Mouse (Mus musculus): ENCODE results near the gene Rgs7. TPM values are rescaled to one million over a fixed set of nuclear protein-coding genes. Genes with fewer than 3 reads are reported as not detected.

Rgs7 gene
- polyA plus RNA-seq, 1 experiment from 2014 or later: 7.3 TPM

GRCm38 (mm10) chr1:175202902-175203301, 289.4 kb downstream of the Rgs7 start:
- H3K9ac ChIP-seq (replicated peaks): no peak overlapping the region
- H3K27ac ChIP-seq (replicated peaks): no peak overlapping the region
- H3K4me1 ChIP-seq: no peaks in the 10 kb centered on the region
- WGBS: 79% methylated on average over 2 of the region's 2 CpGs
- ATAC-seq (ENCODE audit: low FRiP score, low read depth): no peak
- no peak overlapping the region for H3K4me3 ChIP-seq
- H3K27me3 ChIP-seq: no peaks in the 10 kb centered on the region
- H3K9me3 ChIP-seq: no peaks in the 10 kb centered on the region
- H3K36me3 ChIP-seq: no peaks in the 10 kb centered on the region
- no peak overlapping the region for H3K4me2 ChIP-seq (replicated peaks)

DNA sequence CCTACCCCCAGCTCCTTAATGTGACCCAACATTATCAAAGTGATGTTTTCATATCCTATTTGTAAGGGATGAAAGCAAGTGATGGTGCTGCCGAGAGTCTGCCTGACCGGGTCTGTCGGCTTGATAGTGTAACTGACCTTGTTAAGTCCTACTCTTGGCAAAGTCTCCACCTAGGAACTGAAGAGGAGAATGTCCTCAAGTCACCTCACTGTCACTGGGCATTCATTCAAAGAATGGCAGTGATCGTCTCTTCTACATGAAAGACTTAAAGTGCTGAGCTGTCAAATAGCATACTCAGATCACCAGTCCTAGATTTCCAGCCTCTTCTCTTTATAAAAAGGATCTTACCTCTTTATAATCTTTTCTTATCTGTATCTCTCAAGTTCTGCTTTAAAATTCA, 293.4 kb downstream of the Rgs7 start:
- 87% methylated on average over 4 of the region's 4 CpGs for WGBS
- Histone ChIP-seq H3K4me1 (no peaks in the 10 kb centered on the region), H3K4me2 (replicated peaks) (no peak overlapping the region), H3K9me3 (no peaks in the 10 kb centered on the region), H3K4me3 (no peak overlapping the region), H3K27ac (replicated peaks) (no peak overlapping the region), H3K27me3 (no peaks in the 10 kb centered on the region), H3K36me3 (no peaks in the 10 kb centered on the region), H3K9ac (replicated peaks) (no peak overlapping the region)
- ATAC-seq (ENCODE audit: low FRiP score, low read depth): no peak

GRCm38 (mm10) chr1:175195806-175196205, 296.5 kb downstream of the Rgs7 start:
- Histone ChIP-seq H3K9me3 (no peaks in the 10 kb centered on the region), H3K27ac (replicated peaks) (no peak overlapping the region), H3K4me1 (no peaks in the 10 kb centered on the region), H3K4me2 (replicated peaks) (no peak overlapping the region), H3K36me3 (no peaks in the 10 kb centered on the region), H3K9ac (replicated peaks) (no peak overlapping the region), H3K4me3 (no peak overlapping the region), H3K27me3 (no peaks in the 10 kb centered on the region)
- 87% methylated on average over 4 of the region's 4 CpGs for WGBS
- no peak for ATAC-seq (ENCODE audit: low FRiP score, low read depth)

GRCm38 (mm10) chr1:175188186-175188585, 304.1 kb downstream of the Rgs7 start:
- 72% methylated on average over 5 of the region's 5 CpGs for WGBS
- Histone ChIP-seq H3K9me3 (no peaks in the 10 kb centered on the region), H3K27me3 (no peaks in the 10 kb centered on the region), H3K27ac (replicated peaks) (no peak overlapping the region), H3K36me3 (no peaks in the 10 kb centered on the region), H3K4me1 (no peaks in the 10 kb centered on the region), H3K4me3 (no peak overlapping the region), H3K9ac (replicated peaks) (no peak overlapping the region), H3K4me2 (replicated peaks) (no peak overlapping the region)
- ATAC-seq (ENCODE audit: low FRiP score, low read depth): no peak

DNA sequence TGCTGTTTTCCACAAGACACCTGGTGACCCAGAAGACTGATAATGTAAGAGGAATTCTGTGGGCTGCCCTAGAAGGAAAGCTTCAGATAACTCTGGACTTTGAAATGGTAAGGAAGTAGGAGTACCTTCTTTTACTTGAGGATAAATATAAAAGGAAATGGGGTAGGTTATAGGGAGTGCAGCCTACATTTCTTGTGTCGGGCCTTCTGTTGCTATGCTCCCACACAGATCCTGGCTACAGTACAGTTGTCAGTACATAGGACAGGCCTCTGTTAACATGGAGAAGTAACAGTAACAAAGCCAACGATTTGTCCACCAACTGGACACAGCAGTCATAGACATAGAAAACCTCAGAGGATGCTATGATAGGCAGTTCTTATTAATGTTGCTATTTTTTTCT, 307.1 kb downstream of the Rgs7 start:
- H3K27ac ChIP-seq (replicated peaks): no peak overlapping the region
- H3K9ac ChIP-seq (replicated peaks): no peak overlapping the region
- no peaks in the 10 kb centered on the region for H3K36me3 ChIP-seq
- H3K4me1 ChIP-seq: no peaks in the 10 kb centered on the region
- no peaks in the 10 kb centered on the region for H3K9me3 ChIP-seq
- no peak for ATAC-seq (ENCODE audit: low FRiP score, low read depth)
- no peaks in the 10 kb centered on the region for H3K27me3 ChIP-seq
- H3K4me2 ChIP-seq (replicated peaks): no peak overlapping the region
- 86% methylated on average over 2 of the region's 2 CpGs for WGBS
- no peak overlapping the region for H3K4me3 ChIP-seq

GRCm38 (mm10) chr1:175184736-175185135, 307.6 kb downstream of the Rgs7 start:
- Histone ChIP-seq H3K27me3 (no peaks in the 10 kb centered on the region), H3K9me3 (no peaks in the 10 kb centered on the region), H3K4me3 (no peak overlapping the region), H3K27ac (replicated peaks) (no peak overlapping the region), H3K4me2 (replicated peaks) (no peak overlapping the region), H3K36me3 (no peaks in the 10 kb centered on the region), H3K4me1 (no peaks in the 10 kb centered on the region), H3K9ac (replicated peaks) (no peak overlapping the region)
- 79% methylated on average over 3 of the region's 3 CpGs for WGBS
- no peak for ATAC-seq (ENCODE audit: low FRiP score, low read depth)

DNA sequence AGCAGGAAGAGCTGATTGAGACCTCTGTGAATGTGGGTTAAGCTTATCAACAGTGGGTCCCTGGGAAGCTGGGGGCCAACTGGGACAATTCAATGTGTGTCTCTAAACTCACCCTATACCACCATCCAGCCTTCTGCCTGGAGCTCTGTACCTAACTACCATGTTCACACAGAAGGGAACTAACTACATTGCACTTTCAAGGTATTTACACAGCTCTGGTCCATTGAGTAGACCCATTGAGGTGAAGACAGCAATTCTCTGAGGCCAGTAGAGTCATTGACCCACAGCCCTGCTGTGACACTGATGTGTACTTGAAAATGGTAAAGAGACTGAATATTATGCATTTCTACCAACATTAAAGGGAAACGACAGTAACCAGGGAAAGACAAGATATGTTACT, 313.6 kb downstream of the Rgs7 start:
- WGBS: 89% methylated on average over 1 of the region's 1 CpGs
- no peaks in the 10 kb centered on the region for H3K36me3 ChIP-seq
- no peak overlapping the region for H3K4me3 ChIP-seq
- no peak for ATAC-seq (ENCODE audit: low FRiP score, low read depth)
- no peak overlapping the region for H3K9ac ChIP-seq (replicated peaks)
- H3K27me3 ChIP-seq: no peaks in the 10 kb centered on the region
- H3K27ac ChIP-seq (replicated peaks): no peak overlapping the region
- H3K9me3 ChIP-seq: no peaks in the 10 kb centered on the region
- no peaks in the 10 kb centered on the region for H3K4me1 ChIP-seq
- H3K4me2 ChIP-seq (replicated peaks): no peak overlapping the region

DNA sequence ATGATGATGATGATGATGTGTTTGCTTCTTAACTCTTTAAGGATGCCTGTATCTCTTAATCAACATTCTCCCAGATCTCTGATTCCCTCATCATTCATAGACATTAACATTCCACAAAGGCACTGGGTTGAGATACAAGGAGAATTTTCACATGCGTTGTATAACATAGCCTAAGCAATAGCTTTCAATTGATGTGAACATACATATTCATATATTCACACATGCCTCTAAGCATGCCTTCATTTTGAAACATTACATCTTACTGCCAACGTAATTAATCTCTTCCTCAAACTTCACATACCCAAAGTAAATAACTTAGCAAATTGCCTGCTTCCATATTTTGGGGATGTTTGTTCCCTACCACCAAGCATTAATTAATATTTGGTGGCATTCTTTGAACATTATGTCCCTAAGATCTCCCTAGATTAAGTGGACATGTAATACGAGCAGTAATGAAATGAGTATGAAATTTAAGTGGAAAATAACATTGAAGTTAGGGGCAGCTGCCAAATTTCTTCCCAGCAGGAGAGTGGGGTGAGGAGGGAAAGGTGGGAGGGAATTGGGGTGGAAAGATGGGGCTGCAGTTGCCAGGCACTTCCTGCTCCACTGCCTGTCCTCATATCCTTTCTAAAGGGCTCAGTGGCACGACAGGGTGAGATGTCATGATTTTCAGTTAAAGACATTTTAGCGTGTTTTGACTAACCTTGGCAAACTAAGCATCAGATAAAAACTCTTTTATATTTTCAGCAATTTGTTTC, 317.2 kb downstream of the Rgs7 start:
- H3K9me3 ChIP-seq: no peaks in the 10 kb centered on the region
- 81% methylated on average over 5 of the region's 5 CpGs for WGBS
- no peak overlapping the region for H3K4me2 ChIP-seq (replicated peaks)
- no peak overlapping the region for H3K9ac ChIP-seq (replicated peaks)
- H3K36me3 ChIP-seq: no peaks in the 10 kb centered on the region
- no peaks in the 10 kb centered on the region for H3K27me3 ChIP-seq
- no peaks in the 10 kb centered on the region for H3K4me1 ChIP-seq
- no peak for ATAC-seq (ENCODE audit: low FRiP score, low read depth)
- no peak overlapping the region for H3K27ac ChIP-seq (replicated peaks)
- no peak overlapping the region for H3K4me3 ChIP-seq

- Histone ChIP-seq H3K9me3 (no peaks in the 10 kb centered on the region), H3K4me2 (replicated peaks) (no peak overlapping the region), H3K36me3 (no peaks in the 10 kb centered on the region), H3K4me3 (no peak overlapping the region), H3K27ac (replicated peaks) (no peak overlapping the region), H3K9ac (replicated peaks) (no peak overlapping the region), H3K4me1 (no peaks in the 10 kb centered on the region), H3K27me3 (no peaks in the 10 kb centered on the region)
- 85% methylated on average over 1 of the region's 1 CpGs for WGBS
- peak; percentile 19; the same call in 1 of the 2 replicates for ATAC-seq (ENCODE audit: low FRiP score, low read depth)
Measured at GRCm38 (mm10) chr1:175155469-175155868, 336.8 kb downstream of the Rgs7 start.

DNA sequence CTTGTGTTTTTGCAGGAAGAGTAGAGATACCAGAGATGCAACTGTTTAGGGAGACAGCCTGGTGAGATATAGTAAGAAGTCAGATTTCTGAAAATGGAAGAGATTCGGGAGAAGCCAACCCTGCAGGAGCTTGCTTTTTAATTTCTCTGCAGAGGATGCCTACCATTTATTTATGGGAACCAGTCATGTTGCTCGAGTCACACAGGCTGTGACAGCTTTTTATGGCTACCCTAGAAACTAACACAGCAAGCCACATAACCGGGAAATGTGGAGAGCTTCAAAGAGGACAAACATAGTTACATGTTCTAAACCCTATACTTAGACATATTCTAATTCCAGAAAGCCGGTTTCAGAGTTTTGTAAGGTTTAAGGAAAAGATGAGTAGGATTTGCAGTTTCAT, 349.2 kb downstream of the Rgs7 start:
- ATAC-seq (ENCODE audit: low FRiP score, low read depth): no peak
- H3K9ac ChIP-seq (replicated peaks): no peak overlapping the region
- H3K27ac ChIP-seq (replicated peaks): no peak overlapping the region
- H3K4me2 ChIP-seq (replicated peaks): no peak overlapping the region
- H3K4me1 ChIP-seq: no peaks in the 10 kb centered on the region
- WGBS: 84% methylated on average over 4 of the region's 4 CpGs
- H3K27me3 ChIP-seq: no peaks in the 10 kb centered on the region
- no peaks in the 10 kb centered on the region for H3K36me3 ChIP-seq
- H3K4me3 ChIP-seq: no peak overlapping the region
- H3K9me3 ChIP-seq: no peaks in the 10 kb centered on the region

- WGBS: 11% methylated on average over 2 of the region's 2 CpGs
- Histone ChIP-seq H3K4me1 (peaks cover 3% of the 10 kb centered on the region; the same call in 1 of the 2 replicates), H3K4me2 (replicated peaks) (no peak overlapping the region), H3K9ac (replicated peaks) (no peak overlapping the region), H3K27ac (replicated peaks) (no peak overlapping the region), H3K9me3 (no peaks in the 10 kb centered on the region), H3K27me3 (no peaks in the 10 kb centered on the region), H3K36me3 (no peaks in the 10 kb centered on the region), H3K4me3 (no peak overlapping the region)
- ATAC-seq (ENCODE audit: low FRiP score, low read depth): peak; percentile 68
Measured at GRCm38 (mm10) chr1:175128525-175128924, 363.8 kb downstream of the Rgs7 start.

DNA sequence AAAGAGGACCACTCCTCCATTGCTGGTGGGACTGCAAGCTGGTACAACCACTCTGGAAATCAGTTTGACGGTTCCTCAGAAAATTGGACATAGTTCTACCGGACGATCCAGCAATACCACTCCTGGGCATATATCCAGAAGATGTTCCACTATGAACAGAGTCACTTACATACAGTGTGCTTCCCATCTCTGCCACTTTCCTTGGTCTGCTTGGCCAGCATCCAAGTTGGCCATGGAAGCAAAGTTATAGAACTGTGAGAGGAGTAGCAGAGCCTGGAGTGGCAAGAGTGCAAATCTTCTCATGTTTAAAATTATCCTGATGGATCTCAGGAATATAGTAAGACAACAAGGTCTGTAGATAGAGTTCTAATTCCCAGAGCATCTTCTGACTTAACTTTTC, 367.9 kb downstream of the Rgs7 start:
- H3K9me3 ChIP-seq: no peaks in the 10 kb centered on the region
- no peaks in the 10 kb centered on the region for H3K27me3 ChIP-seq
- H3K36me3 ChIP-seq: no peaks in the 10 kb centered on the region
- no peak for ATAC-seq (ENCODE audit: low FRiP score, low read depth)
- no peak overlapping the region for H3K4me2 ChIP-seq (replicated peaks)
- no peak overlapping the region for H3K9ac ChIP-seq (replicated peaks)
- no peak overlapping the region for H3K4me3 ChIP-seq
- no peak overlapping the region for H3K27ac ChIP-seq (replicated peaks)
- H3K4me1 ChIP-seq: peaks cover 3% of the 10 kb centered on the region; the same call in 1 of the 2 replicates
- 92% methylated on average over 3 of the region's 3 CpGs for WGBS
